Mouse (Mus musculus): ENCODE measurements around the gene Cc2d2b.
A peak's percentile ranks its signal among the peaks of the same experiment; 100 is the strongest.

The Cc2d2b gene

GRCm38 (mm10) chr19:40831416-40832201 is 83.1 kb downstream of the Cc2d2b start:
- DNase-seq (ENCODE audit: inconsistent age in 2 of 2, low spot score in 1 of 2), result peak; percentile 53 to 85

DNA sequence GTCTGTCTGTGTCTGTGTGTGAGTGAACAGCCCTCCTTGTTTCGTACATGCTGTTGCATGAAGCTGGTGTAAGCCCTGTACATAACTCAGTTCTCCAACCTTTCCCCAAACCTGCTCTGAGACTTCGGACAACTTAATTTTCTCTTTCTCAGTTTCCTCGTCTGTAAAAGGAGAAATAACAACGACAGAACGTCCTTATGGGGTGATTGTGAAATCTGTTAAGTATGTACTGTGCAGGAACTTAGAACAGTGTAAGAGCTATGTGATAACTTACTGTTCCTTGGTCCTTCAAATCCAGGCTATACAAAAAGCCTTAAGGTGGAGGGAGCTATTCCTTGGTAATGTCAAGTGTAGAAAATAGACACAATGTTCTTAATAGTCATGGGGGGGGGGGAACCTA is 83.8 kb downstream of the Cc2d2b start:
- no peak for DNase-seq (ENCODE audit: inconsistent age in 2 of 2, low spot score in 1 of 2)

GRCm38 (mm10) chr19:40834436-40834835 is 85.9 kb downstream of the Cc2d2b start:
- DNase-seq (ENCODE audit: inconsistent age in 2 of 2, low spot score in 1 of 2), result no peak

- DNase-seq (ENCODE audit: inconsistent age in 2 of 2, low spot score in 1 of 2), result no peak
These were observed 89.7 kb downstream of the Cc2d2b start for GRCm38 (mm10) chr19:40838205-40838604.

GRCm38 (mm10) chr19:40840303-40840702 is 91.8 kb downstream of the Cc2d2b start:
- no peak for DNase-seq (ENCODE audit: inconsistent age in 2 of 2, low spot score in 1 of 2)

GRCm38 (mm10) chr19:40841083-40841482 is 92.5 kb downstream of the Cc2d2b start:
- no peak for DNase-seq (ENCODE audit: inconsistent age in 2 of 2, low spot score in 1 of 2)

- peak in 1 of 2 experiments; percentile 48 for DNase-seq (ENCODE audit: inconsistent age in 2 of 2, low spot score in 1 of 2)
These were observed 93.0 kb downstream of the Cc2d2b start for GRCm38 (mm10) chr19:40841593-40841992.

- peak in 1 of 2 experiments; percentile 19 for DNase-seq (ENCODE audit: inconsistent age in 2 of 2, low spot score in 1 of 2)
These were observed 96.2 kb downstream of the Cc2d2b start for GRCm38 (mm10) chr19:40844731-40845130.

GRCm38 (mm10) chr19:40849391-40849790 is 100.8 kb downstream of the Cc2d2b start:
- no peak for DNase-seq (ENCODE audit: inconsistent age in 2 of 2, low spot score in 1 of 2)

GRCm38 (mm10) chr19:40859555-40859954 is 111.0 kb downstream of the Cc2d2b start:
- peak in 1 of 2 experiments; percentile 46 for DNase-seq (ENCODE audit: inconsistent age in 2 of 2, low spot score in 1 of 2)

DNA sequence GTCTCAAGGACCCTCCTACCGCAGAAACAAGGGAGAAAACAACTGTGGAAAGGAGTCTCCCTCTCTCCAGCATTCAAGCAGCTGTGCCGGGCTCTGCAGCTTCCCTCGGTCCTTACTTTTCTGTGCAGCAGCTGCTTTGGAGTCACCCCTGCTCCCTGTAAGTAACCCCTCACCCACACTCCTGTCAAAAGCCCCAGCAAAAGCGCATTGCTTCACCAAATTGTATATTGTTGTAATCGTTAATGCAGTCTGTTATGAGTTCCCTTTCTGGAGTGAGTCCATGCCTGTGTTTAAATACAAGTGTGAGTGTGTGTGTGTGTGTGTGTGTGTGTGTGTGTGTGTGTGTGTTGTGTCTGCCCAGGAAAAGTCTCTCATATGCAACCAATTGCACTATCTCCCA is 119.7 kb downstream of the Cc2d2b start:
- DNase-seq (ENCODE audit: inconsistent age in 2 of 2, low spot score in 1 of 2), result no peak

DNA sequence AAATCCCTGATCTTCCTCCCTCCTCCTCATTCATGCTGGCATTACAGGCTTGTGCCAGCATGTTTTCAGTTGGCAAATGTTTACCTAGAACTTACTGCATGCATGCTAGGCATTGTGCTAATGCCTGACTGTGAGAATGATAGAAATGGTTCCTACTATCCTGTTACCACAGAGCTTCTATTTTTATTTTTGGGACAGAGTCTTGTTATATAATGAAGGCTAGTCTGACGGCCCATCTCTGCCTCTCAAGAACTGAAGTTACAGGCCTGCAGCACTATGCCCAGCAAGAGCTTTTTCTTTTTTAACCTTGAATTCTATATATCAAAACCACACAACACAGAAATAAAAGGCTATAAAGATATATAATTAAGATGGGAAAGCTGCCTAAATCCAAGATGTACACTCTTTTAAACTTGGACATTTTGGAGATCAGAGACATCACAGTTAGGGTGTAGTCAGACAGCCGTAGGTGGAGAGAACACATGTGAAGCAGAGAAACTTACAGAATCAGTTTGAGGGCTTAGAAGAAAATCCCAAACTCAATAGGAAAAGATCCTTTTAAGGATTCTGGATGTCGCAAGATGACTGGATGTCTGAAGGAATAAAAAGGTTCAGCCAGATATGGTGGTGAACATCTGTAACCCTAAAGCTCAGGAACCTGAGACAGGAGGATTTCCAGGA is 121.0 kb downstream of the Cc2d2b start:
- no peak for DNase-seq (ENCODE audit: inconsistent age in 2 of 2, low spot score in 1 of 2)

GRCm38 (mm10) chr19:40872955-40873665 is 124.6 kb downstream of the Cc2d2b start:
- peak; percentile 86 to 94 for DNase-seq (ENCODE audit: inconsistent age in 2 of 2, low spot score in 1 of 2)
